Mouse (Mus musculus) CH12.LX (cell line): ENCODE data around the gene Ank3. TPM values are rescaled to one million over a fixed set of nuclear protein-coding genes. Genes with fewer than 3 reads are reported as not detected.

Experiments used
- DNase-seq: peaks from one replicate; pipeline ENCODE4 v3.0.0-alpha.2; 2013; ENCODE audit errors: extremely low read depth
- H3K27ac ChIP-seq: 2 replicates; pipeline ENCODE4 v1.5.1; 2012; ENCODE audit warnings: low read depth, mild to moderate bottlenecking, control low read depth, moderate library complexity; ENCODE audit not compliant: insufficient read depth
- H3K27me3 ChIP-seq: replicated peaks from 2 replicates; pipeline ENCODE3; 2012; ENCODE audit warnings: inconsistent platforms
- H3K36me3 ChIP-seq, 2 experiments: replicated peaks in 1 of 2; 2 replicates each; pipeline versions ENCODE3 to v1.6.1; 2012; ENCODE audit warnings: inconsistent platforms in 1 of 2, low read length in 1 of 2, mild to moderate bottlenecking in 1 of 2, mixed read lengths in 1 of 2, moderate library complexity in 1 of 2; ENCODE audit not compliant: control insufficient read depth in 1 of 2, insufficient read depth in 1 of 2
- H3K4me1 ChIP-seq, 2 experiments: 2 replicates each; pipeline ENCODE4 v1.6.1; 2012; ENCODE audit warnings: inconsistent platforms in 1 of 2, moderate library complexity in 1 of 2; ENCODE audit not compliant: insufficient read depth in 2 of 2, control insufficient read depth in 1 of 2
- H3K4me2 ChIP-seq: 2 replicates; pipeline ENCODE4 v1.6.1; 2012; ENCODE audit warnings: low read depth, mild to moderate bottlenecking, control low read depth; ENCODE audit not compliant: poor library complexity, insufficient read depth, severe bottlenecking
- H3K4me3 ChIP-seq, 3 experiments: fragments of 150-350 bp in 1 of 3; sonication (generic) in 1 of 3; replicated peaks in 1 of 3; 2 replicates each; pipeline versions ENCODE3 to v1.5.1; 2011 to 2012; ENCODE audit warnings: low read depth in 2 of 3, low read length in 2 of 3, mild to moderate bottlenecking in 2 of 3, moderate library complexity in 2 of 3, control low read depth in 1 of 3, improper control_type of control experiment in 1 of 3, inconsistent platforms in 1 of 3, mixed read lengths in 1 of 3; ENCODE audit not compliant: poor library complexity in 1 of 3
- H3K79me2 ChIP-seq: replicated peaks from 2 replicates; pipeline ENCODE4 v1.6.1; 2012; ENCODE audit warnings: mild to moderate bottlenecking, moderate library complexity; ENCODE audit not compliant: control insufficient read depth, poor library complexity, insufficient read depth, severe bottlenecking; ENCODE audit errors: extremely low read depth
- H3K9ac ChIP-seq: 2 replicates; pipeline ENCODE4 v1.6.1; 2012; ENCODE audit warnings: low read depth, mild to moderate bottlenecking, control low read depth, moderate library complexity; ENCODE audit not compliant: insufficient read depth
- H3K9me3 ChIP-seq: replicated peaks from 2 replicates; pipeline ENCODE3; 2012; ENCODE audit warnings: low read length, inconsistent platforms, mixed read lengths
- BHLHE40 ChIP-seq: IDR thresholded peaks from 2 replicates; pipeline ENCODE4 v1.6.1; 2011; ENCODE audit warnings: mild to moderate bottlenecking, low read depth, low read length, improper control_type of control experiment
- CHD1 ChIP-seq: IDR thresholded peaks from 2 replicates; pipeline ENCODE4 v1.6.1; 2012; ENCODE audit warnings: low read depth, low read length, improper control_type of control experiment, inconsistent platforms
- ELF1 ChIP-seq: IDR thresholded peaks from 2 replicates; pipeline ENCODE4 v1.6.1; 2014; ENCODE audit warnings: low read depth, mild to moderate bottlenecking, inconsistent platforms, low read length, improper control_type of control experiment
- EP300 ChIP-seq: IDR thresholded peaks from 2 replicates; pipeline ENCODE4 v1.6.1; 2011; ENCODE audit warnings: low read length, improper control_type of control experiment
- ETS1 ChIP-seq: conservative IDR thresholded peaks from 2 replicates; pipeline ENCODE4 v1.6.1; 2012; ENCODE audit warnings: low read depth, mild to moderate bottlenecking, inconsistent platforms, low read length, improper control_type of control experiment, moderate library complexity
- HCFC1 ChIP-seq: IDR thresholded peaks from 2 replicates; pipeline ENCODE4 v1.6.1; 2012; ENCODE audit warnings: low read depth, mild to moderate bottlenecking, inconsistent platforms, low read length, improper control_type of control experiment
- IRF4 ChIP-seq: IDR thresholded peaks from 2 replicates; pipeline ENCODE4 v1.6.1; 2014; ENCODE audit warnings: low read depth, mild to moderate bottlenecking, inconsistent platforms, low read length, improper control_type of control experiment
- JUN ChIP-seq: IDR thresholded peaks from 2 replicates; pipeline ENCODE4 v1.6.1; 2011; ENCODE audit warnings: low read depth, mild to moderate bottlenecking, low read length, improper control_type of control experiment, moderate library complexity; ENCODE audit not compliant: insufficient read depth
- JUND ChIP-seq: conservative IDR thresholded peaks from 2 replicates; pipeline ENCODE4 v1.6.1; 2011; ENCODE audit warnings: low read depth, low read length, improper control_type of control experiment
- MAFK ChIP-seq: IDR thresholded peaks from 2 replicates; pipeline ENCODE4 v1.6.1; 2011; ENCODE audit warnings: low read length, improper control_type of control experiment; ENCODE audit not compliant: insufficient replicate concordance
- MAZ ChIP-seq: IDR thresholded peaks from 2 replicates; pipeline ENCODE4 v1.6.1; 2012; ENCODE audit warnings: low read depth, mild to moderate bottlenecking, inconsistent platforms, low read length, improper control_type of control experiment, moderate library complexity
- MYC ChIP-seq: IDR thresholded peaks from 2 replicates; pipeline ENCODE4 v1.6.1; 2011; ENCODE audit warnings: low read depth, mild to moderate bottlenecking, improper control_type of control experiment, low read length
- NRF1 ChIP-seq: IDR thresholded peaks from 2 replicates; pipeline ENCODE4 v1.6.1; 2014; ENCODE audit warnings: low read depth, mild to moderate bottlenecking, inconsistent platforms, low read length, improper control_type of control experiment, moderate library complexity
- PAX5 ChIP-seq: IDR thresholded peaks from 2 replicates; pipeline ENCODE4 v1.6.1; 2012; ENCODE audit warnings: low read length, inconsistent platforms, mixed read lengths
- POLR2A ChIP-seq: IDR thresholded peaks from 2 replicates; pipeline ENCODE4 v1.6.1; 2011; ENCODE audit warnings: low read depth, mild to moderate bottlenecking, improper control_type of control experiment, low read length
- SIN3A ChIP-seq: IDR thresholded peaks from 2 replicates; pipeline ENCODE4 v1.6.1; 2012; ENCODE audit warnings: low read length, improper control_type of control experiment, inconsistent platforms
- TCF12 ChIP-seq: IDR thresholded peaks from 2 replicates; pipeline ENCODE4 v1.6.1; 2014; ENCODE audit warnings: low read depth, mild to moderate bottlenecking, inconsistent platforms, low read length, improper control_type of control experiment
- USF1 ChIP-seq: IDR thresholded peaks from 2 replicates; pipeline ENCODE4 v1.6.1; 2014; ENCODE audit warnings: low read depth, mild to moderate bottlenecking, inconsistent platforms, low read length, improper control_type of control experiment
- ZC3H11A ChIP-seq: IDR thresholded peaks from 2 replicates; pipeline ENCODE4 v1.6.1; 2012; ENCODE audit warnings: low read depth, mild to moderate bottlenecking, inconsistent platforms, low read length, improper control_type of control experiment
- ZNF384 ChIP-seq: IDR thresholded peaks from 2 replicates; pipeline ENCODE4 v1.6.1; 2012; ENCODE audit warnings: low read depth, low read length, improper control_type of control experiment, inconsistent platforms
- dilution Hi-C: fragments of 300-500 bp; cut with MboI; formaldehyde crosslinking; loops from 2 replicates; pipeline ENCODE4 v1.14.3; 2020; ENCODE audit warnings: low sequenced_read_pairs; ENCODE audit not compliant: extremely low pct_unique_long_range_greater_than_20kb, extremely low pct_ligation_motif_present
- in situ Hi-C: fragments of 300-500 bp; cut with MboI; formaldehyde crosslinking; loops from 3 replicates; pipeline ENCODE4 v1.14.3; 2019; ENCODE audit warnings: low sequenced_read_pairs, low pct_ligation_motif_present, low pct_unique_long_range_greater_than_20kb, mixed read lengths
- polyA plus RNA-seq: library from polyadenylated mRNA; unstranded; fragments of >175 nt; gene quantifications from 2 replicates; pipeline ENCODE4 v1.2.1, GENCODE M21; 2012; ENCODE audit warnings: low read depth; ENCODE audit not compliant: insufficient read length
- total RNA-seq, 2 experiments: library from RNA; depleted of rRNA; stranded (reverse); fragments of 300-350 nt in 1 of 2; fragments of >200 nt in 1 of 2; gene quantifications; 2 replicates each; pipeline ENCODE4 v1.2.3; 2012 to 2014

Gene Ank3
- total and polyA plus RNA-seq, 3 experiments: 4.7 to 8.3 (median 6.2) TPM

DNA sequence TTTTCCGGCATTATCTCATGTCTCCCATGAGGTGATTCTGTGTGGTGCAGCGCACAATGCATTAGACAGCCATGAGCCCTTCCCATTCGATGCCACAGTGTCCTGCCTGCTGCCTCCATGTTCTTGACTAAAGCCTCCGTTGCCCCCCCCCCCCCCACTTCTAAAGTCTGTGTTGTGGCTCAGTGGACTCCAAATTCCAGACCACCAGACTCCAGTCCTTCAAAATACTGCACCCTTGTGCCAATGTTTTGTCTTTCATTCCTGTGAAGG lies 137.3 kb downstream of the Ank3 start:
- dilution Hi-C loops: no loop called here
- DNase-seq: no peak
- Histone ChIP-seq H3K79me2 (no peaks in the 10 kb centered on the region), H3K4me2 (peak overlapping the region; percentile 95)
- TF ChIP-seq CHD1 (0 out of 2 replicates have a peak, but pooled peaks have one; percentile 20), ZC3H11A (no peak)
- TF ChIP-seq, all 38 proteins: peak for 1
- no peaks in the 10 kb centered on the region for H3K9me3 ChIP-seq
- H3K9ac ChIP-seq: peak overlapping the region; percentile 17; the same call in 1 of the 2 replicates
- in situ Hi-C loops: loop anchor here (10.0 kb wide), 1 partner anchor 109 kb away; no protein-coding TSS in a partner anchor
- H3K4me1 ChIP-seq: peaks cover 6 to 51% of the 10 kb centered on the region in 2 experiments
- peaks cover 0 to 11% of the 10 kb centered on the region in 2 experiments for H3K36me3 ChIP-seq
- H3K27ac ChIP-seq: 0 out of 2 replicates have a peak overlapping the region, but pooled peaks have one; percentile 13
- no peaks in the 10 kb centered on the region for H3K27me3 ChIP-seq
- peak overlapping the region; percentile 41 to 71 (median 64) for H3K4me3 ChIP-seq

GRCm38 (mm10) chr10:69536372-69537075 lies 138.0 kb downstream of the Ank3 start:
- H3K4me3 ChIP-seq: peak overlapping the region; percentile 41 to 71 (median 64)
- 0 out of 2 replicates have a peak overlapping the region, but pooled peaks have one; percentile 17 for H3K9ac ChIP-seq
- peak overlapping the region; percentile 95 for H3K4me2 ChIP-seq
- H3K36me3 ChIP-seq: peaks cover 0 to 11% of the 10 kb centered on the region in 2 experiments
- no peaks in the 10 kb centered on the region for H3K79me2 ChIP-seq
- 0 out of 2 replicates have a peak overlapping the region, but pooled peaks have one; percentile 13 for H3K27ac ChIP-seq
- no peak for TF ChIP-seq POLR2A
- no peak for TF ChIP-seq USF1
- TF ChIP-seq ZC3H11A: no peak
- TF ChIP-seq EP300: peak; percentile 86
- TF ChIP-seq NRF1: no peak
- 0 out of 2 replicates have a peak, but pooled peaks have one; percentile 24 for TF ChIP-seq TCF12
- peak; percentile 54; the same call in 1 of the 2 replicates for TF ChIP-seq MAZ
- peak; percentile 58 for TF ChIP-seq IRF4
- peak; percentile 79; the same call in 1 of the 2 replicates for TF ChIP-seq ETS1
- TF ChIP-seq MYC: peak; percentile 61; the same call in 1 of the 2 replicates
- TF ChIP-seq SIN3A: peak; percentile 76; the same call in 1 of the 2 replicates
- peak; percentile 96 for TF ChIP-seq JUN
- TF ChIP-seq JUND: peak; percentile 97
- peak; percentile 42; the same call in 1 of the 2 replicates for TF ChIP-seq BHLHE40
- TF ChIP-seq HCFC1: no peak
- 0 out of 2 replicates have a peak, but pooled peaks have one; percentile 42 for TF ChIP-seq CHD1
- 0 out of 2 replicates have a peak, but pooled peaks have one; percentile 28 for TF ChIP-seq ELF1
- no peak for TF ChIP-seq PAX5
- peak; percentile 54; the same call in 1 of the 2 replicates for TF ChIP-seq MAFK
- TF ChIP-seq ZNF384: peak; percentile 98
- no peaks in the 10 kb centered on the region for H3K27me3 ChIP-seq
- peaks cover 6 to 49% of the 10 kb centered on the region in 2 experiments for H3K4me1 ChIP-seq
- DNase-seq: peak; percentile 71
- in situ Hi-C loops: loop anchor here (10.0 kb wide), 1 partner anchor 108 kb away; no protein-coding TSS in a partner anchor
- H3K9me3 ChIP-seq: no peaks in the 10 kb centered on the region
- dilution Hi-C loops: no loop called here
